Mouse (Mus musculus) spleen, adult 2 months (tissue): ENCODE results near the gene Psmd9. TPM values are rescaled to one million over a fixed set of nuclear protein-coding genes. Genes with fewer than 3 reads are reported as not detected.

Source experiments
- DNase-seq, 2 experiments: peaks; one replicate each; pipeline versions ENCODE4 v3.0.0 to v3.0.0-alpha.2; 2012 to 2021; ENCODE audit warnings: low spot score in 2 of 2, low read depth in 1 of 2
- H3K27ac ChIP-seq: fragments of 200-500 bp; 2 replicates; pipeline ENCODE4 v1.5.1; 2012; ENCODE audit warnings: low read length, inconsistent platforms; ENCODE audit not compliant: insufficient read depth
- H3K27me3 ChIP-seq: fragments of 200-500 bp; 2 replicates; pipeline ENCODE4 v1.6.1; 2012; ENCODE audit warnings: mild to moderate bottlenecking, moderate library complexity, low read length, inconsistent platforms; ENCODE audit not compliant: control insufficient read depth, insufficient read depth
- H3K36me3 ChIP-seq: fragments of 200-500 bp; 2 replicates; pipeline ENCODE4 v1.6.1; 2012; ENCODE audit warnings: mild to moderate bottlenecking, low read length, inconsistent platforms; ENCODE audit not compliant: control insufficient read depth, insufficient read depth
- H3K4me1 ChIP-seq: fragments of 200-500 bp; 2 replicates; pipeline ENCODE4 v1.6.1; 2011; ENCODE audit warnings: inconsistent platforms; ENCODE audit not compliant: control insufficient read depth, insufficient read depth, insufficient read length
- H3K4me3 ChIP-seq: fragments of 200-500 bp; 2 replicates; pipeline ENCODE4 v1.5.1; 2011; ENCODE audit warnings: mild to moderate bottlenecking, inconsistent platforms; ENCODE audit not compliant: insufficient read depth, insufficient read length; ENCODE audit errors: extremely low read depth
- CTCF ChIP-seq: fragments of 200-500 bp; IDR thresholded peaks from 2 replicates; pipeline ENCODE4 v1.5.1; 2011; ENCODE audit warnings: mild to moderate bottlenecking, inconsistent platforms; ENCODE audit not compliant: insufficient read depth, insufficient read length, insufficient replicate concordance; ENCODE audit errors: extremely low read depth
- POLR2A ChIP-seq: fragments of 200-500 bp; IDR thresholded peaks from 2 replicates; pipeline ENCODE4 v1.6.1; 2011; ENCODE audit warnings: low read depth, low read length, inconsistent platforms
- whole genome bisulfite sequencing: fragments of 180-500 bp; shearing (Covaris S2); methylation state at CpG from one replicate; pipeline ENCODE4 v1.1.7; 2018; 5-methylcytosine and 5-hydroxymethylcytosine counted together
- polyA plus RNA-seq: library from polyadenylated mRNA; depleted of rRNA; stranded (reverse); fragments of >200 nt; gene quantifications from 2 replicates; pipeline ENCODE4 v1.2.3, GENCODE M21; 2012

Psmd9 gene
- polyA plus RNA-seq, 1 experiment = 13.3 TPM

DNA sequence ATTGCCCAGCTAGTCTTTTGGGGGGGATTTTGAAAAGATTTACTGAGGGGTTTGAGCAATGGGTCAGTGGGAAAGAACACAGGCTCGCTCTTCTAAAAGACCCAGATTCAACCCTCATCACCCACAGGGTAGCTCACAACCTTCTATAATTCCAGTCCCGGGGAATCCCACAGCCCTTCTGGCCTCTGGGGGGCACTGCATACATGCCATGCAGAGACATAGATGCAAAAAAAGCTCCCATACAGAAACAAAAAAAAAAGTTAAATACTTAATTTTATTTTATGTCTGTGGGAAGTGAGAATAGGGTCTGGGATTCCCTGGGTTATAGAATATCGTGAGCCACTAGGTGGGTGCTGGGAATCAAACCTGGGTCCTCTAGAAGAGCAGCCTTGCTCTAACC is 97.7 kb downstream of the Psmd9 start:
- Histone ChIP-seq H3K4me3 (no peak overlapping the region), H3K27ac (no peak overlapping the region), H3K27me3 (no peaks in the 10 kb centered on the region), H3K4me1 (no peaks in the 10 kb centered on the region), H3K36me3 (no peaks in the 10 kb centered on the region)
- WGBS = 84% methylated on average over 3 of the region's 3 CpGs
- DNase-seq = no peak
- TF ChIP-seq CTCF = no peak

DNA sequence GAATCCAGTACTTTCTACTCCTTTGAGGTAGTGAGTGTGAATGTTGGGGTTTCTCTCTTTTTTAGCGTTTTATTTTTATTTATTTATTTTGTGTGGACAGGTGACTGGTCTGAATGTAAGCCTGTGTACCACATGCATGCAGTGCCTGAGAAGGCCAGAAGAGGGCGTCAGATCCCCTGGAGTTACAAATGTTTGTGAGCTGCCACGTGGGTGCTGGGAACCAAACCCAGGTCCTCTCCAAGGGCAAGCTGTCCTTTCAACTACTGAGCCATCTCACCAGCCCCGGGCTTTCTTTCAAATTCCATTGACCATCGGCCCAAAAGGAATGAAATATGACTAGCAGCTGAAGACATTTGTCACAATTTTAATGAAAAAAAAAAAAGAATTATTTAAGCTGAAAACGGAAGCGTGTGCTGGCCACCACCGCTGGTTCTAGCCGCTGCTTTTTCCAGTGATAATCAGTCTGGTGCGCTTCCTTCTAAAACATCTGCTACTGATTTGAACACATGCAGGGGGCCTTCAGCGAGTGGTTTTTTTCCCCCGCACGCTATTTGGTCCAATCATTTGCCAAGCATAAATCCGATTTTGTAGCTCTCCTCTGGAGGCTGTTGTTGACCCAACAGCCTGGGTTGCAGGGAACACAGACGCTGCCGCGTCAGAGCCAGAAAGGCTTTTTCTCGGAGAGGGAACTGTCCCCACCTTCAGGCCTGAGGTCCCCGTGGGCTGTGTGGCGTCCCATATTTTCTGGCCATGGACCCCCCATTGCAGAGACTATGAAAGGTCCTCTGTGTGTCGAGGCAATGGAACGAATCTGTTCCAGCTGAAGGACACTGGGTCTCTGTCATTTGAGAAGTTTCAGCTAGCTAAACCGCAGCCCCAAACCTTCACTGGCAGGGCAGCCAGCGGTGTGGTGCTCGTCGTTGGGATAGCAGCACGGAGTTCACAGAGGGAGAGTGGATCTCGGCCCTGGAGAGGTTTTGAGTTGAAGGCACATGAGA is 99.6 kb downstream of the Psmd9 start:
- Histone ChIP-seq H3K36me3 (no peaks in the 10 kb centered on the region), H3K27ac (no peak overlapping the region), H3K4me1 (no peaks in the 10 kb centered on the region), H3K27me3 (no peaks in the 10 kb centered on the region), H3K4me3 (no peak overlapping the region)
- 89% methylated on average over 28 of the region's 28 CpGs for WGBS
- DNase-seq = no peak
- no peak for TF ChIP-seq CTCF
- no peak for TF ChIP-seq POLR2A

DNA sequence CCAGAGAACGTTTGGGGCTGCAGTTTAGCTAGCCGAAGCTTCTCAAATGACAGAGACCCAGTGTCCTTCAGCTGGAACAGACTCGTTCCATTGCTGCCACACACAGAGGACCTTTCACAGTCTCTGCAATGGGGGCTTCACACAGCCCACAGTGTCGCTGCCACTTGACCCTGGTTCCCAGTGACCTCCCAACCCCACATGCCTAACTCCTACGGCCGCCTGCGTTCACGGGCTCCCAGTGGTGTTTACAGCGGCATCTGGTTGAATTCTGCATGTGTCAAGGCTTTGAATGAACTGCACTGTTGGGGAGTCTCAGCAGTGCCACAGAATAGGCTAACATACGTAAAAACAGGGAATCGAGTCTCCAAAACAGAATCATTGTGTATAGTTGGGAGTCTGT is 101.7 kb downstream of the Psmd9 start:
- DNase-seq = no peak
- Histone ChIP-seq H3K36me3 (no peaks in the 10 kb centered on the region), H3K27ac (no peak overlapping the region), H3K4me1 (no peaks in the 10 kb centered on the region), H3K27me3 (no peaks in the 10 kb centered on the region), H3K4me3 (no peak overlapping the region)
- TF ChIP-seq POLR2A = no peak
- TF ChIP-seq CTCF = no peak
- 89% methylated on average over 11 of the region's 11 CpGs for WGBS

DNA sequence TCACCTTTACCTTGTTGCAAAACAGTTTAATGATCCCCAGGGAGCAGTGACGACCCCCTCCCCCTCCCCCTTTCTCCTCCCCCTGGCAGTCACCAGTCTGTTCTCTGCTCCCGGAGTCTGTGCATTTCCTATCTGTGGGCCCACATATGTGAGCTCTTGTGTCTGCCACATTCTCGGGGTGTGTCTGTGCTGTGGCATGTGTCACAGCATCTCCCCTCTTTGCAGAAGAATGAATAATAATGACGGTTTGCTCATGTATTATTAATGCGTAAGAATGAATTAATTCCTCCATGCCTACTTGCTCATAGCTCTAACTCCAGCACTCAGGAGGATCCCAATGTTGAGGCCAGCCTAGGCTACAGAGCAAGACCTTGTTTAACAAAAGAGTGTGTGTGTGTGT is 103.7 kb downstream of the Psmd9 start:
- Histone ChIP-seq H3K36me3 (no peaks in the 10 kb centered on the region), H3K4me1 (no peaks in the 10 kb centered on the region), H3K27me3 (no peaks in the 10 kb centered on the region), H3K4me3 (no peak overlapping the region), H3K27ac (no peak overlapping the region)
- 89% methylated on average over 5 of the region's 5 CpGs for WGBS
- no peak for DNase-seq
- TF ChIP-seq POLR2A (no peak), CTCF (no peak)

DNA sequence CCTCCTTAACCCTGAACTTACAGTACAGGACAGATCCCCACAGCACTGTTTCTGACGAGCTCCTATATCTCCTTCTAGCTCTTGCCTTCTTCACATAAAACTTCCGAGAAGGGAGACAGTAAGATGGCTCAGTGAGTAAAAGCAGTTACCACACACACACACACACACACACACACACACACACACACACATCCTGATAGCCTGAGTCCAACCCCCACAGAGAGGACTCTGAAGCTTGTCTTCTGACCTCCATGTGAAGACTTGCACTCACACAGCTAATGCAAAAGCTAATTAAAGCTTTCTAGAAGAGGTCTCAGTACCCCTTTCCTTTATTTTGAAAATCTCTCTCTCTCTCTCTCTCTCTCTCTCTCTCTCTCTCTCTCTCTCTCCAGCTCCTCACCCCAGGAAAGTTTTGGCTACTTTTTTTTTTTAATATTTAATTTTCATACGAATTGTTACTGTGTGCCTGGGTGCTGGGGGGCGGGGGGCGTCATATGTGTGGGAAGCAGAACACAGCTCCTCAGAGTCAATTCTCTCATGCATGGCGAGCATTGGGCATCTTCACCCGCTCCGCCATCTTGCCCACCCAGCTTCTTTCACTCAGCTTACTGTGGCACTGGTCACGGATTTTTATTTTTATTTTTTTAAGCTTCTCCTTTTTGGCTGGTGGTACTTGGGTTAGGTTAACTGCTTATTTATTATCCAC is 107.6 kb downstream of the Psmd9 start:
- no peak overlapping the region for H3K4me3 ChIP-seq
- no peak for DNase-seq
- H3K27ac ChIP-seq = no peak overlapping the region
- 86% methylated on average over 9 of the region's 9 CpGs for WGBS
- H3K4me1 ChIP-seq = no peaks in the 10 kb centered on the region
- TF ChIP-seq POLR2A = no peak
- TF ChIP-seq CTCF = no peak
- no peaks in the 10 kb centered on the region for H3K36me3 ChIP-seq
- no peaks in the 10 kb centered on the region for H3K27me3 ChIP-seq

DNA sequence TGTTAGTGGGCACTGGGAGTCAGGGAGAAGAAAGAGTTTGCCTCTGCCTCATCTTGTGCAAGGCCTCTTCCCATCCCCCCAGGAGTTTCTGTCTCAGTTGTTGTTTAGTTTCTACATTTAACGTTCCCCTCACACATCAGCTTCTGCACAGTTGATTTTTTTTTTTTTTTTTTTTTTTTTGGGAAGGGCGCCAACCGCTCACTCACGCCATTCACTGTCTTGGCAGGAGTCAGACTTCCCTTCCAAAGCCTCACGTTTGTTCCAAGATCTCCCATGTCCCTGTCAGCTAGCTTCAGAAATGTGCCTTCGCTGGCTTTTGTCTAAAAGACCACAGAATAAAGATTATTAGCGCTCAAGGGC is 108.1 kb downstream of the Psmd9 start:
- Histone ChIP-seq H3K27me3 (no peaks in the 10 kb centered on the region), H3K27ac (no peak overlapping the region), H3K4me3 (no peak overlapping the region), H3K4me1 (no peaks in the 10 kb centered on the region), H3K36me3 (no peaks in the 10 kb centered on the region)
- no peak for DNase-seq
- TF ChIP-seq CTCF (no peak), POLR2A (no peak)
- 56% methylated on average over 7 of the region's 7 CpGs for WGBS
